Mouse (Mus musculus): ENCODE measurements around the gene Gna11. TPM values are rescaled to one million over a fixed set of nuclear protein-coding genes. Genes with fewer than 3 reads are reported as not detected.

Gene Gna11
- polyA plus RNA-seq, 1 experiment = 93.0 TPM

GRCm38 (mm10) chr10:81565257-81566228 is 20.6 kb upstream of the Gna11 start:
- Histone ChIP-seq H3K36me3 (ENCODE audit: control insufficient read depth, insufficient read depth, low read length) (peaks cover 4% of the 10 kb centered on the region), H3K4me1 (ENCODE audit: control insufficient read depth, insufficient read depth, low read length) (peaks cover 24% of the 10 kb centered on the region), H3K27ac (ENCODE audit: insufficient read depth, low read depth, low read length) (no peak overlapping the region), H3K27me3 (replicated peaks; ENCODE audit: control insufficient read depth, insufficient read depth, low read length) (no peaks in the 10 kb centered on the region), H3K4me3 (ENCODE audit: insufficient read depth, low read depth, low read length) (no peak overlapping the region)
- 68% methylated on average over 20 of the region's 20 CpGs for WGBS
- TF ChIP-seq POLR2A (IDR thresholded peaks at IDR 0.05; ENCODE audit: low read depth, low read length) (no peak), CTCF (conservative IDR thresholded peaks at IDR 0.05; ENCODE audit: insufficient read depth, insufficient read length, low read depth, low read length) (no peak)
- no peak for DNase-seq

DNA sequence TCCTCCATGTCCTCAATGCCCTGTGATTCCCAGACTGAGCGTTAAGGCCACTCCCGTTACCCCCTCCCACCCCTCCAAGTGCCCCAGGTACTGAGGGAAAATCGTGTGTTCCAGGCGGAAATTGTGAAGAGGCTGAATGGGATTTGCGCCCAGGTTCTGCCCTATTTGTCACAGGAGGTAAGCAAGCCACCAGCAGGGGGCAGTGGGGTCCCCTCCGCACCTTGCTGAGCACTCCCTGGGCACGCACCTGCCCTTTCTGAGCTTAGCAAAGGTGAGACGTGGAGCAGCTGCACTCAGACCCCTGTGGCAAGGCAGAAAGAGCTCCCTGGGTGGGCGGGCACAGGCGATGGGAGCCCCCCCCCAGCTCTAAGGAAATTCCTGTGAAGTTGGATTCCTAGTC is 19.7 kb upstream of the Gna11 start:
- peaks cover 21% of the 10 kb centered on the region for H3K4me1 ChIP-seq (ENCODE audit: control insufficient read depth, insufficient read depth, low read length)
- peak overlapping the region; percentile 40 for H3K27ac ChIP-seq (ENCODE audit: insufficient read depth, low read depth, low read length)
- WGBS = 59% methylated on average over 10 of the region's 10 CpGs
- peak; percentile 61 for TF ChIP-seq CTCF (conservative IDR thresholded peaks at IDR 0.05; ENCODE audit: insufficient read depth, insufficient read length, low read depth, low read length)
- no peak for TF ChIP-seq POLR2A (IDR thresholded peaks at IDR 0.05; ENCODE audit: low read depth, low read length)
- H3K27me3 ChIP-seq (replicated peaks; ENCODE audit: control insufficient read depth, insufficient read depth, low read length) = no peaks in the 10 kb centered on the region
- no peak overlapping the region for H3K4me3 ChIP-seq (ENCODE audit: insufficient read depth, low read depth, low read length)
- peak; percentile 67 for DNase-seq
- H3K36me3 ChIP-seq (ENCODE audit: control insufficient read depth, insufficient read depth, low read length) = peaks cover 4% of the 10 kb centered on the region

DNA sequence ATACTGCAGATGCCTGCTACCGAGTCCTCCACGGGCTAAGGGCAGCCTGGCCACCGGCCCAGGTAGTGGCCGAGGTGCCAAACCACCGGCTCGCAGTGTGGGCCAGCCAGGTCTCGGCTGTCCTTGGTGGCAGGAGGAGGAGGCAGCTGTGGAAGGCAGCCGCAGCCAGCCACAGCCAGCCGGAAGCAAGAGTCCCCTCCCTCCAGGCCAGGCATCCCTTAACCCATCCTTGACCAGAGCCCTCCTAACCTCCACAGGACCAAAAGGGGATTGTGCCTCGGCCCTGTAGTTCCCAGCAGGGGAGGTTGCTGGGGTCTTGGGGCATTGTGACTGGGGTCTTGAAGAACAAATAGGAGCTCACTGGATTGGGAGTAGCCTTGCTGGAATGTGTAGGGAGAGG is 19.2 kb upstream of the Gna11 start:
- peak overlapping the region; percentile 53 for H3K27ac ChIP-seq (ENCODE audit: insufficient read depth, low read depth, low read length)
- H3K27me3 ChIP-seq (replicated peaks; ENCODE audit: control insufficient read depth, insufficient read depth, low read length) = no peaks in the 10 kb centered on the region
- WGBS = 8% methylated on average over 10 of the region's 10 CpGs
- DNase-seq = peak; percentile 79
- peak overlapping the region; percentile 27; the same call in 1 of the 2 replicates for H3K4me3 ChIP-seq (ENCODE audit: insufficient read depth, low read depth, low read length)
- peaks cover 4% of the 10 kb centered on the region for H3K36me3 ChIP-seq (ENCODE audit: control insufficient read depth, insufficient read depth, low read length)
- H3K4me1 ChIP-seq (ENCODE audit: control insufficient read depth, insufficient read depth, low read length) = peaks cover 21% of the 10 kb centered on the region
- TF ChIP-seq POLR2A (IDR thresholded peaks at IDR 0.05; ENCODE audit: low read depth, low read length) (no peak), CTCF (conservative IDR thresholded peaks at IDR 0.05; ENCODE audit: insufficient read depth, insufficient read length, low read depth, low read length) (no peak)

DNA sequence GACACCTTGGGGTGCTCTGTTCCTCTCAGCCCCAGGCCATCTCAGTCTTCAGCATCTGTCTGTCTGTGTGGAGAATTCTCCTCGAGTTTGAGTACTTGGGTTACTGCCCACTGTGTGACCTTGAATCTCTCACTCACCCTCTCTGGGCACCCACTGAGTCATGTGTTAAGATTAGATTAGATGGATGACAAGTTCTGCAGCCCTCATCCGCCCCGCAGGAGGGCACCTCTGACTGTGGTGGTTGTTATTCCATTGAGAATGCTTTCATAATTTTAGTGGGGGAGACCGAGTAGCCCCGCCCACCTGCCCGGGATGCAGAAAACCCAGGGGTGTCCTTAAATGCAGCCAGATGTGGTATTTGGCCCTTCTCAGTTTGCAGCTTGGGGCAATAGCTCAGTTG is 18.5 kb upstream of the Gna11 start:
- no peak for DNase-seq
- TF ChIP-seq POLR2A (IDR thresholded peaks at IDR 0.05; ENCODE audit: low read depth, low read length) (no peak), CTCF (conservative IDR thresholded peaks at IDR 0.05; ENCODE audit: insufficient read depth, insufficient read length, low read depth, low read length) (no peak)
- no peak overlapping the region for H3K4me3 ChIP-seq (ENCODE audit: insufficient read depth, low read depth, low read length)

GRCm38 (mm10) chr10:81562411-81562810 is 17.4 kb upstream of the Gna11 start:
- 83% methylated on average over 6 of the region's 6 CpGs for WGBS
- no peak for TF ChIP-seq POLR2A (IDR thresholded peaks at IDR 0.05; ENCODE audit: low read depth, low read length)
- TF ChIP-seq CTCF (conservative IDR thresholded peaks at IDR 0.05; ENCODE audit: insufficient read depth, insufficient read length, low read depth, low read length) = no peak
- Histone ChIP-seq H3K27me3 (replicated peaks; ENCODE audit: control insufficient read depth, insufficient read depth, low read length) (no peaks in the 10 kb centered on the region), H3K4me3 (ENCODE audit: insufficient read depth, low read depth, low read length) (no peak overlapping the region), H3K4me1 (ENCODE audit: control insufficient read depth, insufficient read depth, low read length) (peaks cover 24% of the 10 kb centered on the region), H3K27ac (ENCODE audit: insufficient read depth, low read depth, low read length) (no peak overlapping the region), H3K36me3 (ENCODE audit: control insufficient read depth, insufficient read depth, low read length) (peaks cover 4% of the 10 kb centered on the region)
- DNase-seq = no peak

More for the DNA sequence above, 18.5 kb upstream of the Gna11 start:
- Histone ChIP-seq H3K36me3 (ENCODE audit: control insufficient read depth, insufficient read depth, low read length) (peaks cover 4% of the 10 kb centered on the region), H3K27ac (ENCODE audit: insufficient read depth, low read depth, low read length) (peak overlapping the region; percentile 53), H3K27me3 (replicated peaks; ENCODE audit: control insufficient read depth, insufficient read depth, low read length) (no peaks in the 10 kb centered on the region), H3K4me1 (ENCODE audit: control insufficient read depth, insufficient read depth, low read length) (peaks cover 24% of the 10 kb centered on the region)
- WGBS = 49% methylated on average over 6 of the region's 6 CpGs

DNA sequence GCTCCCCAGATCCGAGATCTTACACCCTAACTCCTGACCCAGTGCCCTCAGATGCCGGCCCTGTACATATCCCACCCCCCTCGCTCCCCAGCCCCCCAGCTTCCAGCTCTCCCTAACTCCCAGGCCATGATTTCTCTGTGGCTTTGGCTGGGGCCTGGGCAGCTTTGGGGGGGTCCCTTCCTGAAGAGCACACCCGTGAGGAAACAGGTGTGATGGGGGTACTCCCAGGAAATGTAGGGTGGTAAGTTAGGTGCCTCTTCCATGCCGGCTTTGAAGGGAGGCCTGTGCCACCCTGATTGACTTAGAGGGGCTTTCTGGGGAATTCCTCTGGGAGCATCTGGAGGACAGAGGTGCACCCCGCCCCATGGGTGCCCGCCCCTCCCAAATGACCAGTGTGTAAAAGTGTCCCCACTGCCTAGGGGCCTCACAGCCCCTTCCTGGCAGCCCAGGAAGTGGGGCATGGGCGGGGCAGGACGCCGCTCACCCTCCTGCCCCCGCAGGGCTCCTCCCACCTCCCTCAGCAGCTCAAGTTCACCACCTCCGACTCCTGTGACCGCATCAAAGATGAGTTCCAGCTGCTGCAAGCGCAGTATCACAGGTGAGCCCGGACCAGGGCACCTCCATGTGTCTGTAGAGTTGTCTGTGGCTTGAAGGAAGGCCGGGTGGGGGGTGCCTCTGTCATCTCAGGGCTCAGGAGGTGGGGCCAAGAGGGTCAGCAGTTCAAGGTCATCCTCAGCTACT is 15.9 kb upstream of the Gna11 start:
- 12% methylated on average over 16 of the region's 16 CpGs for WGBS
- peaks cover 4% of the 10 kb centered on the region for H3K36me3 ChIP-seq (ENCODE audit: control insufficient read depth, insufficient read depth, low read length)
- no peaks in the 10 kb centered on the region for H3K27me3 ChIP-seq (replicated peaks; ENCODE audit: control insufficient read depth, insufficient read depth, low read length)
- TF ChIP-seq POLR2A (IDR thresholded peaks at IDR 0.05; ENCODE audit: low read depth, low read length) (no peak), CTCF (conservative IDR thresholded peaks at IDR 0.05; ENCODE audit: insufficient read depth, insufficient read length, low read depth, low read length) (no peak)
- H3K4me1 ChIP-seq (ENCODE audit: control insufficient read depth, insufficient read depth, low read length) = peaks cover 24% of the 10 kb centered on the region
- H3K4me3 ChIP-seq (ENCODE audit: insufficient read depth, low read depth, low read length) = peak overlapping the region; percentile 100
- peak overlapping the region; percentile 51 for H3K27ac ChIP-seq (ENCODE audit: insufficient read depth, low read depth, low read length)
- peak; percentile 67 for DNase-seq
